Mouse (Mus musculus): ENCODE data around the gene Hspb6.

- TF ChIP-seq POLR2A (IDR thresholded peaks at IDR 0.05; ENCODE audit: control insufficient read depth, low read depth, low read length): no peak
- 0 out of 2 replicates have a peak, but pooled peaks have one; percentile 11 for TF ChIP-seq CTCF (IDR thresholded peaks at IDR 0.05; ENCODE audit: control insufficient read depth, insufficient read depth, insufficient replicate concordance, low read depth, low read length)
Measured at GRCm38 (mm10) chr7:30553810-30554584, 2.0 kb downstream of the Hspb6 start.

All from testis, adult 2 months (tissue).